Mouse (Mus musculus) neural tube, embryonic 15.5 days (tissue): ENCODE measurements around the gene Cebpg. TPM values are rescaled to one million over a fixed set of nuclear protein-coding genes. Genes with fewer than 3 reads are reported as not detected.

Experiments
- ATAC-seq: fragments of 200-750 bp; cut with Nextera tagmentation; 2 replicates; pipeline ENCODE4 v1.8.0; 2017; ENCODE audit warnings: mild to moderate bottlenecking, moderate TSS enrichment, moderate library complexity; ENCODE audit not compliant: low FRiP score
- H3K27ac ChIP-seq: fragments of 300-500 bp; sonication (generic); replicated peaks from 2 replicates; pipeline ENCODE4 v1.5.1; 2015; ENCODE audit warnings: mild to moderate bottlenecking, inconsistent platforms
- H3K27me3 ChIP-seq: fragments of 300-500 bp; sonication (generic); replicated peaks from 2 replicates; pipeline ENCODE4 v1.6.1; 2015; ENCODE audit warnings: inconsistent platforms
- H3K36me3 ChIP-seq: fragments of 300-500 bp; sonication (generic); 2 replicates; pipeline ENCODE4 v1.6.1; 2015; ENCODE audit warnings: inconsistent platforms
- H3K4me1 ChIP-seq: fragments of 300-500 bp; sonication (generic); 2 replicates; pipeline ENCODE4 v1.6.1; 2015; ENCODE audit warnings: inconsistent platforms
- H3K4me2 ChIP-seq: fragments of 300-500 bp; sonication (generic); 2 replicates; pipeline ENCODE4 v1.6.1; 2015; ENCODE audit warnings: inconsistent platforms, mild to moderate bottlenecking, moderate library complexity
- H3K4me3 ChIP-seq: fragments of 300-500 bp; sonication (generic); replicated peaks from 2 replicates; pipeline ENCODE4 v1.5.1; 2015; ENCODE audit warnings: mild to moderate bottlenecking, inconsistent platforms
- H3K9ac ChIP-seq: fragments of 300-500 bp; sonication (generic); replicated peaks from 2 replicates; pipeline ENCODE4 v1.6.1; 2015; ENCODE audit warnings: mild to moderate bottlenecking, inconsistent platforms
- H3K9me3 ChIP-seq: fragments of 300-500 bp; sonication (generic); replicated peaks from 2 replicates; pipeline ENCODE4 v1.6.1; 2016; ENCODE audit warnings: inconsistent platforms
- WGBS: fragments of 180-500 bp; shearing (Covaris S2); methylation state at CpG from one replicate; pipeline ENCODE4 v1.1.7; 2015; ENCODE audit warnings: mixed read lengths; 5-methylcytosine and 5-hydroxymethylcytosine counted together
- polyA plus RNA-seq: library from polyadenylated mRNA; unstranded; fragments of >200 nt; fragmentation: Nextera tagmentation; extraction: Ambion mirVana; gene quantifications from 2 replicates; pipeline ENCODE4 v1.2.1, GENCODE M21; 2015

Cebpg gene
- polyA plus RNA-seq, 1 experiment from 2014 or later: 27.5 TPM

GRCm38 (mm10) chr7:35030567-35030966, 25.8 kb downstream of the Cebpg start:
- H3K36me3 ChIP-seq: peaks cover 8% of the 10 kb centered on the region
- H3K4me3 ChIP-seq: no peak overlapping the region
- no peak for ATAC-seq
- H3K27me3 ChIP-seq: no peaks in the 10 kb centered on the region
- H3K9me3 ChIP-seq: no peaks in the 10 kb centered on the region
- peaks cover 45% of the 10 kb centered on the region for H3K4me1 ChIP-seq
- no peak overlapping the region for H3K27ac ChIP-seq
- 88% methylated on average over 6 of the region's 6 CpGs for WGBS
- no peak overlapping the region for H3K4me2 ChIP-seq
- H3K9ac ChIP-seq: no peak overlapping the region

- Histone ChIP-seq H3K9ac (no peak overlapping the region), H3K9me3 (no peaks in the 10 kb centered on the region), H3K4me3 (no peak overlapping the region), H3K36me3 (peaks cover 8% of the 10 kb centered on the region), H3K27me3 (no peaks in the 10 kb centered on the region), H3K27ac (no peak overlapping the region), H3K4me1 (peaks cover 37% of the 10 kb centered on the region), H3K4me2 (no peak overlapping the region)
- WGBS: 78% methylated on average over 3 of the region's 3 CpGs
- ATAC-seq: no peak
Observed at GRCm38 (mm10) chr7:35029648-35030047, 26.7 kb downstream of the Cebpg start.

GRCm38 (mm10) chr7:35029228-35029627, 27.1 kb downstream of the Cebpg start:
- WGBS: 86% methylated on average over 5 of the region's 5 CpGs
- H3K9ac ChIP-seq: no peak overlapping the region
- no peaks in the 10 kb centered on the region for H3K9me3 ChIP-seq
- no peak for ATAC-seq
- no peak overlapping the region for H3K27ac ChIP-seq
- H3K4me2 ChIP-seq: no peak overlapping the region
- peaks cover 37% of the 10 kb centered on the region for H3K4me1 ChIP-seq
- no peak overlapping the region for H3K4me3 ChIP-seq
- peaks cover 8% of the 10 kb centered on the region for H3K36me3 ChIP-seq
- no peaks in the 10 kb centered on the region for H3K27me3 ChIP-seq

GRCm38 (mm10) chr7:35028559-35028958, 27.8 kb downstream of the Cebpg start:
- Histone ChIP-seq H3K27me3 (no peaks in the 10 kb centered on the region), H3K36me3 (peaks cover 8% of the 10 kb centered on the region; the same call in 1 of the 2 replicates), H3K27ac (no peak overlapping the region; the same call in 1 of the 2 replicates), H3K4me2 (no peak overlapping the region), H3K4me3 (no peak overlapping the region), H3K4me1 (peaks cover 30% of the 10 kb centered on the region), H3K9me3 (no peaks in the 10 kb centered on the region), H3K9ac (no peak overlapping the region)
- no peak for ATAC-seq
- 78% methylated on average over 16 of the region's 16 CpGs for WGBS

GRCm38 (mm10) chr7:35027801-35028420, 28.5 kb downstream of the Cebpg start:
- WGBS: 70% methylated on average over 9 of the region's 9 CpGs
- H3K9ac ChIP-seq: no peak overlapping the region
- H3K36me3 ChIP-seq: peaks cover 8% of the 10 kb centered on the region; the same call in 1 of the 2 replicates
- H3K27ac ChIP-seq: peak overlapping the region; percentile 33
- no peak overlapping the region for H3K4me3 ChIP-seq
- no peaks in the 10 kb centered on the region for H3K9me3 ChIP-seq
- no peaks in the 10 kb centered on the region for H3K27me3 ChIP-seq
- H3K4me1 ChIP-seq: peaks cover 30% of the 10 kb centered on the region
- H3K4me2 ChIP-seq: no peak overlapping the region
- ATAC-seq: no peak

- Histone ChIP-seq H3K9me3 (no peaks in the 10 kb centered on the region), H3K4me3 (no peak overlapping the region), H3K27me3 (no peaks in the 10 kb centered on the region), H3K36me3 (peaks cover 5% of the 10 kb centered on the region; the same call in 1 of the 2 replicates), H3K4me1 (peaks cover 30% of the 10 kb centered on the region), H3K27ac (no peak overlapping the region), H3K4me2 (no peak overlapping the region), H3K9ac (no peak overlapping the region)
- 81% methylated on average over 3 of the region's 3 CpGs for whole genome bisulfite sequencing
- no peak for ATAC-seq
Observed at GRCm38 (mm10) chr7:35026838-35027291, 29.5 kb downstream of the Cebpg start.

GRCm38 (mm10) chr7:35026276-35026630, 30.1 kb downstream of the Cebpg start:
- H3K4me2 ChIP-seq: no peak overlapping the region
- H3K36me3 ChIP-seq: no peaks in the 10 kb centered on the region
- H3K27ac ChIP-seq: no peak overlapping the region; the same call in 1 of the 2 replicates
- 84% methylated on average over 4 of the region's 4 CpGs for WGBS
- ATAC-seq: no peak
- H3K9ac ChIP-seq: no peak overlapping the region
- H3K9me3 ChIP-seq: no peaks in the 10 kb centered on the region
- H3K27me3 ChIP-seq: no peaks in the 10 kb centered on the region
- H3K4me1 ChIP-seq: peaks cover 35% of the 10 kb centered on the region
- H3K4me3 ChIP-seq: no peak overlapping the region

GRCm38 (mm10) chr7:35025409-35026275, 30.7 kb downstream of the Cebpg start:
- Histone ChIP-seq H3K9me3 (no peaks in the 10 kb centered on the region), H3K4me1 (peaks cover 39% of the 10 kb centered on the region), H3K4me2 (no peak overlapping the region), H3K4me3 (no peak overlapping the region), H3K27ac (no peak overlapping the region; the same call in 1 of the 2 replicates), H3K36me3 (no peaks in the 10 kb centered on the region), H3K27me3 (no peaks in the 10 kb centered on the region), H3K9ac (no peak overlapping the region)
- 47% methylated on average over 5 of the region's 5 CpGs for WGBS
- peak; percentile 48 for ATAC-seq

- no peak for ATAC-seq
- H3K4me3 ChIP-seq: no peak overlapping the region
- no peaks in the 10 kb centered on the region for H3K36me3 ChIP-seq
- WGBS: 79% methylated on average over 1 of the region's 1 CpGs
- H3K9me3 ChIP-seq: no peaks in the 10 kb centered on the region
- no peak overlapping the region for H3K4me2 ChIP-seq
- no peak overlapping the region for H3K27ac ChIP-seq
- peaks cover 45% of the 10 kb centered on the region for H3K4me1 ChIP-seq
- no peaks in the 10 kb centered on the region for H3K27me3 ChIP-seq
- H3K9ac ChIP-seq: no peak overlapping the region
Observed at GRCm38 (mm10) chr7:35024426-35024825, 31.9 kb downstream of the Cebpg start.

- Histone ChIP-seq H3K27me3 (no peaks in the 10 kb centered on the region), H3K9me3 (no peaks in the 10 kb centered on the region), H3K9ac (no peak overlapping the region), H3K4me3 (no peak overlapping the region), H3K36me3 (no peaks in the 10 kb centered on the region), H3K27ac (no peak overlapping the region), H3K4me2 (no peak overlapping the region), H3K4me1 (peaks cover 36% of the 10 kb centered on the region)
- no peak for ATAC-seq
- 87% methylated on average over 4 of the region's 4 CpGs for WGBS
Observed at GRCm38 (mm10) chr7:35023251-35023650, 33.1 kb downstream of the Cebpg start.

- Histone ChIP-seq H3K4me3 (no peak overlapping the region), H3K27ac (no peak overlapping the region), H3K9ac (no peak overlapping the region), H3K27me3 (no peaks in the 10 kb centered on the region), H3K36me3 (no peaks in the 10 kb centered on the region), H3K4me1 (peaks cover 21% of the 10 kb centered on the region), H3K4me2 (no peak overlapping the region), H3K9me3 (no peaks in the 10 kb centered on the region)
- no peak for ATAC-seq
- 86% methylated on average over 10 of the region's 10 CpGs for WGBS
Observed at GRCm38 (mm10) chr7:35021365-35021764, 35.0 kb downstream of the Cebpg start.

GRCm38 (mm10) chr7:35015252-35015651, 41.1 kb downstream of the Cebpg start:
- H3K27me3 ChIP-seq: no peaks in the 10 kb centered on the region
- H3K9me3 ChIP-seq: no peaks in the 10 kb centered on the region
- ATAC-seq: no peak
- H3K9ac ChIP-seq: no peak overlapping the region
- H3K4me3 ChIP-seq: no peak overlapping the region
- H3K27ac ChIP-seq: no peak overlapping the region
- H3K4me2 ChIP-seq: no peak overlapping the region
- 59% methylated on average over 2 of the region's 2 CpGs for WGBS
- H3K4me1 ChIP-seq: peaks cover 7% of the 10 kb centered on the region; the same call in 1 of the 2 replicates
- H3K36me3 ChIP-seq: no peaks in the 10 kb centered on the region
